Mouse (Mus musculus) fibroblast of lung, adult 2 months (primary cell): ENCODE measurements around the gene Lbr.
"Not testable (repeated sequence)": the region's sequence is repeated elsewhere in the genome, so short reads cannot be mapped to it uniquely, and the experiment has no call there.

Source experiments
- DNase-seq: peaks from one replicate; pipeline ENCODE4 v3.0.0-alpha.2; 2011; ENCODE audit warnings: low read depth

The Lbr gene

DNA sequence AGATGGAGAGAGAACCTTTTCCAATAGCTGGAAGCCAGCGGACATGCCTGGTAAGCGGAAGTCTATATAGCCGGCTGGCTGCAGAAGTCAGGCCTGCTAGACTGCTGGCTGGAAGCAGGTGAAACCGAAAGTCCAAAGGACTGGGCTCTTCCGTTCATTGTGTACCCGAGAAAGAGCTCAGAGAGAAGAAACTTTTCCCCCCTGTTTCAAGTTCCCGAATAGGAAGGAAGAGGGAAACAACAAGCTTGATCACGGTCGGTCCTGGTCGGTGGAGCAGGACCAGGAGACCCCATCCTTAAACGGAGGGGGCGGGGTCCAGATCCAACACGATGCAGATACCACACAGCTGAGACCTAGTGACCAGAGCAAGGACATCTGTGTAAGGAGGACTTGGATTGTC lies 9.6 kb upstream of the Lbr start:
- DNase-seq = no peak

- DNase-seq = peak; percentile 62
These were observed 8.9 kb upstream of the Lbr start for GRCm38 (mm10) chr1:181851521-181852310.

DNA sequence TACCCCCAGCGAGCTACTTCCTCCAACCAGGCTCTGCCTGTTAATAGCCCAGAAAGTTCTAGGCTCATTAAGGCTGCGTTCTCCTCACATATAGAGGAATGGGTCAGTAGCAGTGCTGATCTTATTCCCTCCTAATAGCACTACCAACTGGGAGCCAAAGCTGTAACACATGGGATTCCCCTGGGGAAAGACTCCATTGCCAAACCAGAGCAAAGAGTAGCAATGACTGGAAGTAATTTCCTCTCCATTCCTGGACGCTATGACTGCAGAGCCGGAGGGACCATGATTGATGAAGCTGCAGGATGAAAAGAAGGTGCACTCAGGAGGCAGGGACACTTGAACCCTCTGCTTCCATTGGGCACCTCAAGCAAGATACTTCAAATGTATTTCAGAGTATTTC lies 7.6 kb upstream of the Lbr start:
- no peak for DNase-seq

- DNase-seq = no peak
These were observed 5.4 kb upstream of the Lbr start for GRCm38 (mm10) chr1:181848210-181848609.

GRCm38 (mm10) chr1:181847396-181847795 lies 4.5 kb upstream of the Lbr start:
- no peak for DNase-seq

GRCm38 (mm10) chr1:181845767-181846166 lies 2.9 kb upstream of the Lbr start:
- DNase-seq = no peak

- no peak for DNase-seq
These were observed 2.2 kb upstream of the Lbr start for GRCm38 (mm10) chr1:181844874-181845547.

GRCm38 (mm10) chr1:181841864-181842672 lies 778 bp downstream of the Lbr start:
- DNase-seq = peak; percentile 77

DNA sequence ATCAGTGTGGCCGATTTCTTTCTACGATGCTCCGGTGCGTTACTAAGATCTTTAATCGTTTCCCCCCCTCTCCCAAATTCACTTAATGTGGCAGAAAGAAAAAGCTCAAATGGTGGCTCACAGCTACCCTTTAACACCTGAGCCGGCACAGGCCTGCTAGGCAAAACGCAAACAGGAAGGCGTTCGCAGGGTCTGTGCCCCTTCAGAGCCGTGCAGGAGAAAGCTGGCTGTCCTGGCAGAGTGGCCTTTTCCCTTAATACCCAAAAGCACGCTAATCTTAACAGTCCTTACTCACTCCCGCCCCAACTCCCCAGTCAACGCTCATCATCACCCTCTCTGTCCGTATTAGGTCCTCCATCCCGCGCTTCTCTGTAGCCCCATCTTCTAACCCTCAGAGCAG lies 1.4 kb downstream of the Lbr start:
- no peak for DNase-seq

DNA sequence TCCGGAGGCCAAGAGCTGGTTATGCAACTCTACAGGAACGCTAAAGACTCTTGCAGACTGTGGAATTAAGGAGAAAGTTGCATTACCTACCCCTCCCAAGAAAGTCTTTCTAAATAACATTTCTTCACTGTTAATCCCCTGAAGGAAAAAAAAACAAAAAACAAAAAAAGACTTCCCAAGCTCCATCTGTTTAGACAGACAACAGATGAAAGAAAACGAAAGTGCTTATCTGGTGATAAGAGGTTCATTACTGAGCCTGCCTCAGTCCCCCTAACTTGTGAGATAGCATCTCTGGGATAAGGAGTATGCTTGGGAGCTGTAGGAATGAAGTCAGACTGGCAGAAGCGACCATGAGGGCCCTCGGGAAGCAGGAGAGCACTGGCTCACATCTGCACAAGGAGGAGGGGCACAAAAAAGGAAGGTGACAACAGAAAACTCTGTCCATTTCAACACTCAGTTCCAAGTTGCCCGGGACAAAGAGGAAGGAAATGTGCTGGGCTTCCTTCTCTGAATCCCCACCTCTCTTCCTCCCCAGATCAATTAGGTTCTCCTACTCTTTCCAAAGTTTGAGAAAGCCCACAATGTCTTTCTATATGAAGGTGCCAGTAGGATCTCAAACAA lies 3.0 kb downstream of the Lbr start:
- DNase-seq = no peak

DNA sequence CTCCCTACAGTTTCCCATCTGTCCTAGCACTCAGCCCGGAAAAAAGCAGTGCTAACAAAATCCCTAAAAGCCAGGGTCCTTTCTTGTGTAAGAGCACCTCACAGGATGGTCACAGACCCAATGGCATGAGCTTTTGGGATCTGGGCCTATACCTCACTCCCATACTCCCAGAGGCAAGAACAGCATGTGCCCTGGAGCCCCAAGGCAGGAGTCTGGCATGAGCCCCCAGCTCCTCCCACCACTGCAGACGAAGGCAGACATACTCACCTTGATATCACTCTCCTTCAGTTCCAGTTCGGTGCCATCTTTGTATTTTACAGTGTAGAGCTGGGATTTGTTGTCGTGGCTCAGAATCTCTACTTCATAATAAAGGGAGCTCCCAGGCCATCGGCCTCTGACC lies 4.7 kb downstream of the Lbr start:
- no peak for DNase-seq

DNA sequence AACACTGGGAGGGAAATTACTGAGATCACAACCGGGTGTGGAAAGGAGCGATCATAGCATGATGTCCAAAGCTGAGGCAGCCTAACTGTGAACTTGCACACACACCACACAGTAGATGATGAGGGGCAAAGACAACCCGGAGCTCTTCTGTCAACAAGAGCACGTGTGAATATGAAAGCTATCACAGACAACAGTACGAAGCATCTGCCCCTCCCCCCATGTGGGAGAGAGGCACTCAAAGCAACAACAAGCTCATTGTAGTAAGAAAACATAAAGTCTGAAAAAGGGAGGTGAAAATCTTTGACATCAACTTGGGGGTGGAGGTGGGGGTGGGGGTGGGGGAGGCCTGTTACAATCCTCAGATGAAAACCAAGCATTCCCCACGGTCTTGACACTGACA lies 9.7 kb downstream of the Lbr start:
- no peak for DNase-seq

DNA sequence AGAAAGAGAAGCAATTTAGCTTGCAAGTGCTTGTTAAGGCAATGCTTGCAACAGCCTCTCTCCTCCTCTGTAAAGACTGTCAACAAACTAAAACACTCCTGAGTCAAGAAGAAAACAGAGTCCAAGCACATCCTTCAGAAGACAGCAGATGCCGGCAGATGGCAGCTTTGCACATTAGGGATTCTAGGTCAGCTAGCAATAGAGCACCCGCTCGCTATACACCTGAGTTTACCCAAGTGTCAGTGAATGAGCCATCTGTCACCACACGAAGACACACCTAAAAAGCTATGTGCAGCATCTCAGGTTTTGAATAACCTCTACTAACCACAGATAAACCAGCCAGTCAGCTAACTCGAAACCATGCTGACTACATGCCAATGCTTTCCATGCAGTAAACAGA lies 10.1 kb downstream of the Lbr start:
- DNase-seq = no peak

DNA sequence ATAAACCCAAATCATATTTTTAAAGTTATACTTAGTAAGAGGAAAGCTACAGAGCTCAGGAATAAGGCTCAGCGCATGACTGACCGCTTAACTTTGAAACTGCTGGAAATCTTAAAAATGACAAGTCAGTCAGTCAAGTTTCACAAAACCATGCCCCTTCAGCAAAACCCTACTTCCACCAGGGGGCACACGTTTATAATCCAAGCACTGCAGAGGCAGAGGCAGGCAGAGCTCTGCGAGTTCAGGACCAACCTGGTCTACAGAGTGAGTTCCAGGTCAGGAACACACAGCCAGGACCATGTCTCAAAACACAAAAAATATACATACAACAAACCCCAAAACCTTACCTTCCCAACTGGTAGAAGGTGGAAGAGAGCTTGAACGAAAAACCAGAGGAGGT lies 14.5 kb downstream of the Lbr start:
- DNase-seq = no peak

- DNase-seq = no peak
These were observed 16.1 kb downstream of the Lbr start for GRCm38 (mm10) chr1:181826716-181827115.

- DNase-seq = no peak
These were observed 31.2 kb downstream of the Lbr start for GRCm38 (mm10) chr1:181811481-181812223.

DNA sequence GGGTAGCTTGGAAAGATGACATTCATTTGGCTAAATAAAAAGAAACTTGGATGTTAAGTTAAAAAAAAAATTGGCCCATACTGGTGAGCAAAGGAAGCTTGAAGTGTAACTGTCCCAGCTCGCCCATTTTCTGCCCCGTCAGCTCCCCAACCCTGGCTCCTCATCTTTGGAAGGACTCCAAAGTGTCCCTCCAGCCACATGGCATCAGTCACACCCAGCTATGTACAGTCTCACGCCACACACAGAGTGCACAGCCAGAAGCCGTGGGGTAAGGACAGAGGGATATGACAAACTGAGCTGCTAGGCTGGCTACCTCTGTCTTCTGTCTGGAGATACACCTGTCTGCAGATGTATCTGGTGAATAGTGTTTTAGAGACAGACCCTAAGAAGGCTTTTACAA lies 42.2 kb downstream of the Lbr start:
- no peak for DNase-seq

GRCm38 (mm10) chr1:181799911-181800310 lies 42.9 kb downstream of the Lbr start:
- no peak for DNase-seq

GRCm38 (mm10) chr1:181793541-181793940 lies 49.3 kb downstream of the Lbr start:
- peak; percentile 4 for DNase-seq

GRCm38 (mm10) chr1:181789952-181790351 lies 52.9 kb downstream of the Lbr start:
- peak; percentile 7 for DNase-seq

- not testable (repeated sequence) for DNase-seq
These were observed 60.2 kb downstream of the Lbr start for GRCm38 (mm10) chr1:181782600-181782999.

GRCm38 (mm10) chr1:181776541-181776940 lies 66.3 kb downstream of the Lbr start:
- no peak for DNase-seq
